ENCODE assay signal across 21 mouse cellular contexts in the genomic region with DNA sequence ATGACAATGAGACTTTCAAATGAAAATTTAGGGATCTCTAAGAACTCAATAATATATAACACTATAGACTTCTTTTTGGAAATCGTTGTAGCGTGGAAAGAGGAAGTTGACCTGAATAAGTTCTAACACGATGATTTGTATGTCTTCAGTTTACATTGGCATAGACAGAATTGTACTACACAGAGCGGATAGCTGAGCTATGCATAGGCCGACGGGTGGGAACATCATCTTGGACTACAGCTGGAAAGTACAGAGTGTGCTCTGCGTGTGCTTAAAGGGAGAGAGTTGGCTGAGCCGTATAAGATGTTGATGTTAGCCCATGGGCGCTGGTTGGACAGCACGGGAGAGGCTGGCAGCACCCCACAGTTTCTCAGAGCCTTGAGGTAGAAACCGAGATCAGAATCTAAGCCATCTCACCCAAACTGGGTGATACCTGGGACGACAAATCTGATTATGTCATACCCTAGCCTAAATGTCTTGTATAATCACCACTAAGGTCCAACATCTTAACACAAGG. TPM values are rescaled to one million over a fixed set of nuclear protein-coding genes. Genes with fewer than 3 reads are reported as not detected.
DNase-seq lines count a peak whose midpoint lies in the region; ATAC-seq and TF ChIP-seq lines count a peak whose summit lies in the region.
"Had no signal": no experiment of that assay in that cellular context is flagged by ENCODE, and none has a peak within 500 bp of the region (broad histone marks: within the 10 kb centered on the region; RNA-seq: fewer than 3 reads in every experiment).

No protein-coding gene starts in this region.

- TF ChIP-seq EP300 in lung, postnatal 0 days (IDR thresholded peaks at IDR 0.05), result no peak
- TF ChIP-seq EP300 in stomach, postnatal 0 days (optimal IDR thresholded peaks at IDR 0.05), result no peak

- no peak for DNase-seq in forebrain, embryonic 14.5 days (ENCODE audit: low spot score)
- no peak for DNase-seq in hindbrain, embryonic 11.5 days (ENCODE audit: low spot score)
- DNase-seq in lung, postnatal 0 days (ENCODE audit: low spot score), result no peak
- DNase-seq in lung, adult 18-20 months, result no peak
- no peak for DNase-seq in stomach, postnatal 0 days (ENCODE audit: low spot score)
- DNase-seq in liver, result no peak
- DNase-seq: adrenal gland, postnatal 10 days; cerebellum, adult 11 months; cerebellum, adult 8-10 months; embryo, embryonic 11 days; gastrocnemius, adult 2 months; gastrocnemius, postnatal 25 days; heart, adult 18-20 months; heart, postnatal 36 days had no signal

- 0 out of 2 replicates have a peak overlapping the region, but pooled peaks have one; percentile 26 for H3K4me2 ChIP-seq in forebrain, embryonic 14.5 days (ENCODE audit: low read length)
- H3K4me2 ChIP-seq in forebrain, embryonic 12.5 days, result no peak overlapping the region
- peak overlapping the region; percentile 19; the same call in 1 of the 2 replicates for H3K4me2 ChIP-seq in hindbrain, embryonic 16.5 days (ENCODE audit: low read length)
- H3K4me2 ChIP-seq in hindbrain, embryonic 11.5 days (replicated peaks; ENCODE audit: low read depth, low read length), result no peak overlapping the region
- no peak overlapping the region for H3K4me2 ChIP-seq in lung, postnatal 0 days (replicated peaks; ENCODE audit: low read depth, low read length)
- no peak overlapping the region for H3K4me2 ChIP-seq in stomach, postnatal 0 days (replicated peaks; ENCODE audit: low read depth)
- H3K4me2 ChIP-seq: embryonic facial prominence, embryonic 15.5 days; forebrain, embryonic 15.5 days; heart, embryonic 12.5 days; hindbrain, embryonic 12.5 days had no signal

- H3K9ac ChIP-seq in forebrain, embryonic 14.5 days (ENCODE audit: low read length), result no peak overlapping the region
- H3K9ac ChIP-seq in forebrain, embryonic 12.5 days, result no peak overlapping the region
- H3K9ac ChIP-seq in hindbrain, embryonic 16.5 days (ENCODE audit: low read depth, low read length), result no peak overlapping the region
- no peak overlapping the region for H3K9ac ChIP-seq in hindbrain, embryonic 11.5 days (ENCODE audit: low read depth, low read length)
- no peak overlapping the region for H3K9ac ChIP-seq in lung, postnatal 0 days (replicated peaks; ENCODE audit: low read depth)
- H3K9ac ChIP-seq in stomach, postnatal 0 days (ENCODE audit: low read length), result no peak overlapping the region
- H3K9ac ChIP-seq: embryonic facial prominence, embryonic 15.5 days; forebrain, embryonic 15.5 days; heart, embryonic 12.5 days; hindbrain, embryonic 12.5 days had no signal

- H3K4me1 ChIP-seq in forebrain, embryonic 14.5 days (ENCODE audit: control insufficient read depth, insufficient read depth, low read length), result no peaks in the 10 kb centered on the region; the same call in 1 of the 2 replicates
- H3K4me1 ChIP-seq in forebrain, embryonic 12.5 days, result peaks cover 9% of the 10 kb centered on the region
- no peaks in the 10 kb centered on the region; the same call in 1 of the 2 replicates for H3K4me1 ChIP-seq in hindbrain, embryonic 16.5 days (ENCODE audit: control insufficient read depth, insufficient read depth, low read depth, low read length)
- H3K4me1 ChIP-seq in hindbrain, embryonic 11.5 days (replicated peaks; ENCODE audit: control insufficient read depth, insufficient read depth, low read length), result no peaks in the 10 kb centered on the region
- no peaks in the 10 kb centered on the region for H3K4me1 ChIP-seq in lung, postnatal 0 days (ENCODE audit: insufficient read depth, low read depth, low read length)
- no peaks in the 10 kb centered on the region for H3K4me1 ChIP-seq in stomach, postnatal 0 days (replicated peaks; ENCODE audit: control insufficient read depth, insufficient read depth)
- H3K4me1 ChIP-seq: embryonic facial prominence, embryonic 15.5 days; heart, embryonic 12.5 days had no signal

- no peaks in the 10 kb centered on the region for H3K36me3 ChIP-seq in forebrain, embryonic 14.5 days (ENCODE audit: control insufficient read depth, insufficient read depth, low read length)
- H3K36me3 ChIP-seq in forebrain, embryonic 12.5 days (replicated peaks), result no peaks in the 10 kb centered on the region
- H3K36me3 ChIP-seq in hindbrain, embryonic 16.5 days (ENCODE audit: control insufficient read depth, insufficient read depth, low read length), result no peaks in the 10 kb centered on the region
- H3K36me3 ChIP-seq in hindbrain, embryonic 11.5 days (ENCODE audit: control insufficient read depth, insufficient read depth, low read length), result no peaks in the 10 kb centered on the region
- H3K36me3 ChIP-seq in lung, postnatal 0 days (ENCODE audit: insufficient read depth, low read length), result no peaks in the 10 kb centered on the region
- no peaks in the 10 kb centered on the region for H3K36me3 ChIP-seq in stomach, postnatal 0 days (ENCODE audit: control insufficient read depth, insufficient read depth, low read length)
- H3K36me3 ChIP-seq: embryonic facial prominence, embryonic 15.5 days; forebrain, embryonic 15.5 days; heart, embryonic 12.5 days; hindbrain, embryonic 12.5 days had no signal

- no peak for TF ChIP-seq CTCF in lung, postnatal 0 days (IDR thresholded peaks at IDR 0.05)
- TF ChIP-seq CTCF in stomach, postnatal 0 days (IDR thresholded peaks at IDR 0.05; ENCODE audit: low read depth), result no peak

- no peaks in the 10 kb centered on the region for H3K27me3 ChIP-seq in forebrain, embryonic 14.5 days (replicated peaks; ENCODE audit: control insufficient read depth, insufficient read depth, low read length)
- H3K27me3 ChIP-seq in forebrain, embryonic 12.5 days, result no peaks in the 10 kb centered on the region
- no peaks in the 10 kb centered on the region for H3K27me3 ChIP-seq in hindbrain, embryonic 16.5 days (replicated peaks; ENCODE audit: control insufficient read depth, insufficient read depth, low read length)
- no peaks in the 10 kb centered on the region for H3K27me3 ChIP-seq in hindbrain, embryonic 11.5 days (ENCODE audit: control insufficient read depth, insufficient read depth, low read length)
- H3K27me3 ChIP-seq in lung, postnatal 0 days (replicated peaks; ENCODE audit: insufficient read depth, low read length), result no peaks in the 10 kb centered on the region
- no peaks in the 10 kb centered on the region for H3K27me3 ChIP-seq in stomach, postnatal 0 days (ENCODE audit: control insufficient read depth, insufficient read depth, low read length)
- H3K27me3 ChIP-seq: embryonic facial prominence, embryonic 15.5 days; forebrain, embryonic 15.5 days; heart, embryonic 12.5 days; hindbrain, embryonic 12.5 days had no signal

- 83% methylated on average over 12 of the region's 12 CpGs for WGBS in forebrain, embryonic 14.5 days
- 92% methylated on average over 12 of the region's 12 CpGs for WGBS in forebrain, embryonic 12.5 days
- 85% methylated on average over 12 of the region's 12 CpGs for WGBS in hindbrain, embryonic 16.5 days
- WGBS in hindbrain, embryonic 11.5 days, result 92% methylated on average over 12 of the region's 12 CpGs
- 74% methylated on average over 12 of the region's 12 CpGs for WGBS in lung, postnatal 0 days
- whole genome bisulfite sequencing in stomach, postnatal 0 days, result 49% methylated on average over 12 of the region's 12 CpGs

- H3K4me3 ChIP-seq in forebrain, embryonic 14.5 days (ENCODE audit: low read depth, low read length), result no peak overlapping the region
- no peak overlapping the region for H3K4me3 ChIP-seq in forebrain, embryonic 12.5 days (replicated peaks)
- H3K4me3 ChIP-seq in hindbrain, embryonic 16.5 days (ENCODE audit: low read length), result no peak overlapping the region
- no peak overlapping the region for H3K4me3 ChIP-seq in hindbrain, embryonic 11.5 days (ENCODE audit: low read depth, low read length)
- no peak overlapping the region for H3K4me3 ChIP-seq in lung, postnatal 0 days (ENCODE audit: low read depth, low read length)
- no peak overlapping the region for H3K4me3 ChIP-seq in stomach, postnatal 0 days (ENCODE audit: low read depth, low read length)
- H3K4me3 ChIP-seq: embryonic facial prominence, embryonic 15.5 days; erythroblast, embryonic 14.5 days; forebrain, embryonic 15.5 days; gastrocnemius, adult 2 months; heart, embryonic 12.5 days; hindbrain, embryonic 12.5 days had no signal

- 0 out of 2 replicates have a peak, but pooled peaks have one; percentile 49 for ATAC-seq in forebrain, embryonic 14.5 days
- no peak for ATAC-seq in forebrain, embryonic 12.5 days (ENCODE audit: low FRiP score)
- ATAC-seq in hindbrain, embryonic 16.5 days, result no peak
- no peak for ATAC-seq in hindbrain, embryonic 11.5 days (ENCODE audit: low FRiP score)
- ATAC-seq in lung, postnatal 0 days, result peak; percentile 41; the same call in 1 of the 2 replicates
- peak; percentile 47; the same call in 1 of the 2 replicates for ATAC-seq in stomach, postnatal 0 days (ENCODE audit: low FRiP score, low TSS enrichment)

- H3K9me3 ChIP-seq in forebrain, embryonic 14.5 days (replicated peaks; ENCODE audit: control insufficient read depth, low read length), result peaks cover 3% of the 10 kb centered on the region; the same call in 1 of the 2 replicates
- H3K9me3 ChIP-seq in forebrain, embryonic 12.5 days, result 0 out of 2 replicates have a peak, but pooled peaks cover 5% of the 10 kb centered on the region
- peaks cover 4% of the 10 kb centered on the region; the same call in 1 of the 2 replicates for H3K9me3 ChIP-seq in hindbrain, embryonic 16.5 days (ENCODE audit: control insufficient read depth, low read length)
- no peaks in the 10 kb centered on the region for H3K9me3 ChIP-seq in hindbrain, embryonic 11.5 days (ENCODE audit: control insufficient read depth, low read length)
- no peaks in the 10 kb centered on the region for H3K9me3 ChIP-seq in lung, postnatal 0 days (ENCODE audit: low read length)
- H3K9me3 ChIP-seq in stomach, postnatal 0 days (ENCODE audit: control insufficient read depth, low read length), result no peaks in the 10 kb centered on the region
- H3K9me3 ChIP-seq: embryonic facial prominence, embryonic 15.5 days; forebrain, embryonic 15.5 days had no signal

- 0 out of 2 replicates have a peak overlapping the region, but pooled peaks have one; percentile 11 for H3K27ac ChIP-seq in forebrain, embryonic 14.5 days (ENCODE audit: low read depth, low read length)
- H3K27ac ChIP-seq in forebrain, embryonic 12.5 days, result no peak overlapping the region
- H3K27ac ChIP-seq in hindbrain, embryonic 16.5 days (ENCODE audit: low read depth, low read length), result peak overlapping the region; percentile 29; the same call in 1 of the 2 replicates
- H3K27ac ChIP-seq in hindbrain, embryonic 11.5 days (ENCODE audit: low read depth, low read length), result no peak overlapping the region
- H3K27ac ChIP-seq in lung, postnatal 0 days (ENCODE audit: low read length), result no peak overlapping the region
- H3K27ac ChIP-seq in stomach, postnatal 0 days (replicated peaks), result peak overlapping the region; percentile 45; the same call in 1 of the 2 replicates
- H3K27ac ChIP-seq: embryonic facial prominence, embryonic 15.5 days; gastrocnemius, adult 2 months; hindbrain, embryonic 12.5 days had no signal

RNA-seq across cellular contexts. Expression of a gene that starts 14.6 kb away (rescaled TPM):
- polyA plus RNA-seq in forebrain, embryonic 14.5 days (2014; fragmentation: Nextera tagmentation; extraction: Ambion mirVana), result 50.3 and 53.6 TPM in 2 replicates
- 49.5 and 49.6 TPM in 2 replicates for polyA plus RNA-seq in forebrain, embryonic 12.5 days (2016; fragmentation: Nextera tagmentation; extraction: Ambion mirVana)
- 37.9 and 40.4 TPM in 2 replicates for polyA plus RNA-seq in hindbrain, embryonic 16.5 days (2015; fragmentation: Nextera tagmentation; extraction: Ambion mirVana)
- 51.6 and 56.3 TPM in 2 replicates for polyA plus RNA-seq in hindbrain, embryonic 11.5 days (2014; fragmentation: Nextera tagmentation; extraction: Ambion mirVana)
- 4.6 and 5.0 TPM in 2 replicates for polyA plus RNA-seq in lung, postnatal 0 days (2015; fragmentation: Nextera tagmentation; extraction: Ambion mirVana)
- polyA plus RNA-seq in stomach, postnatal 0 days (2015; fragmentation: Nextera tagmentation; extraction: Ambion mirVana), result 17.2 and 18.2 TPM in 2 replicates

Comparison
In these comparisons a context has a peak if more than half of its experiments do, and no peak if none do; other contexts are left out.
1. ATAC-seq: peak in forebrain, embryonic 14.5 days (single experiment), lung, postnatal 0 days (single experiment) and stomach, postnatal 0 days (single experiment); none in forebrain, embryonic 12.5 days (single experiment), hindbrain, embryonic 16.5 days (single experiment) and hindbrain, embryonic 11.5 days (single experiment).
2. H3K27ac ChIP-seq: peak in forebrain, embryonic 14.5 days (single experiment), hindbrain, embryonic 16.5 days (single experiment) and stomach, postnatal 0 days (single experiment); none in forebrain, embryonic 12.5 days (single experiment), hindbrain, embryonic 11.5 days (single experiment) and lung, postnatal 0 days (single experiment).
3. H3K4me2 ChIP-seq: peak in forebrain, embryonic 14.5 days (single experiment) and hindbrain, embryonic 16.5 days (single experiment); none in forebrain, embryonic 12.5 days (single experiment), hindbrain, embryonic 11.5 days (single experiment), lung, postnatal 0 days (single experiment) and stomach, postnatal 0 days (single experiment).